Comparison of ENCODE assay signal across 23 mouse cellular contexts in the genomic region with DNA sequence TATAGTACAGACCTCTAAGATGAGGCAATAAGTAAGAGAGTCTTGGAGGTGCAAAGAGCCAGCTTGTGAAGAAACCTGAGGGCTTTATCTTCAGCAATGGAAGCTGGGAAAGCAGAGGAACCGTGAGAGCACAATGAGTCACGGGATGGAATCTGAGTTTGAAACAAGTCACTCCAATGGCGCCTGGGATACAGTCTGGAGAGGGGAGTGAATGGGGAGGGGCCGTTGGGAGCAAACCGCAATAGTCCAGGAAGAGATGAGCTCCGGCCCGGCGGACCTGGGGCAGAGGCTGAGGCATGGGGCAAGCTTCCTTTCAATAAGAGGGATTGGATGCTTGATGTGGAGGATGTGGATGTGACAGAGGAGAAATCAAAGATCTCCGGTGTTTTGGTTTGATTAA. TPM values are rescaled to one million over a fixed set of nuclear protein-coding genes. Genes with fewer than 3 reads are reported as not detected.
A peak's percentile ranks its signal among the peaks of the same experiment; 100 is the strongest.
DNase-seq lines count a peak whose midpoint lies in the region; ATAC-seq and TF ChIP-seq lines count a peak whose summit lies in the region.
"Had no signal": no experiment of that assay in that cellular context is flagged by ENCODE, and none has a peak within 500 bp of the region (broad histone marks: within the 10 kb centered on the region; RNA-seq: fewer than 3 reads in every experiment).

No protein-coding gene starts in this region.

- peak overlapping the region; percentile 78; the same call in 1 of the 2 replicates for H3K4me2 ChIP-seq in hindbrain, postnatal 0 days (ENCODE audit: low read depth, low read length)
- H3K4me2 ChIP-seq in hindbrain, embryonic 12.5 days (replicated peaks), result no peak overlapping the region
- no peak overlapping the region for H3K4me2 ChIP-seq in kidney, embryonic 16.5 days (replicated peaks; ENCODE audit: low read depth, low read length)
- H3K4me2 ChIP-seq in intestine, embryonic 16.5 days (ENCODE audit: low read depth, low read length), result no peak overlapping the region
- H3K4me2 ChIP-seq: embryonic facial prominence, embryonic 15.5 days; forebrain, embryonic 15.5 days; heart, embryonic 12.5 days; limb, embryonic 13.5 days; liver, embryonic 13.5 days; lung, embryonic 14.5 days; midbrain, embryonic 13.5 days had no signal

- no peaks in the 10 kb centered on the region for H3K27me3 ChIP-seq in hindbrain, postnatal 0 days (ENCODE audit: insufficient read depth, low read length)
- peaks cover 4% of the 10 kb centered on the region for H3K27me3 ChIP-seq in hindbrain, embryonic 12.5 days
- peaks cover 10% of the 10 kb centered on the region; the same call in 1 of the 2 replicates for H3K27me3 ChIP-seq in kidney, embryonic 16.5 days (ENCODE audit: insufficient read depth, low read length)
- H3K27me3 ChIP-seq in intestine, embryonic 16.5 days (replicated peaks; ENCODE audit: control insufficient read depth, insufficient read depth, low read length), result 0 out of 2 replicates have a peak, but pooled peaks cover 4% of the 10 kb centered on the region
- H3K27me3 ChIP-seq: forebrain, embryonic 15.5 days; heart, embryonic 12.5 days had no signal

- WGBS in hindbrain, postnatal 0 days, result 76% methylated on average over 9 of the region's 9 CpGs
- 74% methylated on average over 9 of the region's 9 CpGs for WGBS in hindbrain, embryonic 12.5 days
- 78% methylated on average over 9 of the region's 9 CpGs for WGBS in kidney, embryonic 16.5 days
- 78% methylated on average over 9 of the region's 9 CpGs for WGBS in intestine, embryonic 16.5 days

- H3K27ac ChIP-seq in hindbrain, postnatal 0 days, result no peak overlapping the region
- H3K27ac ChIP-seq in hindbrain, embryonic 12.5 days, result no peak overlapping the region
- H3K27ac ChIP-seq in kidney, embryonic 16.5 days (ENCODE audit: low read length), result no peak overlapping the region
- peak overlapping the region; percentile 53; the same call in 1 of the 2 replicates for H3K27ac ChIP-seq in cortical plate, adult 2 months (ENCODE audit: insufficient read depth, low read length)
- H3K27ac ChIP-seq in intestine, embryonic 16.5 days (ENCODE audit: low read length), result no peak overlapping the region
- H3K27ac ChIP-seq: embryonic facial prominence, embryonic 15.5 days; forebrain, embryonic 15.5 days; limb, embryonic 13.5 days; liver, embryonic 13.5 days; midbrain, embryonic 13.5 days had no signal

- no peak for TF ChIP-seq CTCF in hindbrain, postnatal 0 days (IDR thresholded peaks at IDR 0.05; ENCODE audit: low read depth)
- TF ChIP-seq CTCF in cortical plate, adult 2 months (IDR thresholded peaks at IDR 0.05; ENCODE audit: extremely low read depth, insufficient read depth, low read length), result no peak

- no peaks in the 10 kb centered on the region for H3K36me3 ChIP-seq in hindbrain, postnatal 0 days (ENCODE audit: insufficient read depth, low read length)
- H3K36me3 ChIP-seq in hindbrain, embryonic 12.5 days, result no peaks in the 10 kb centered on the region
- H3K36me3 ChIP-seq in kidney, embryonic 16.5 days (ENCODE audit: insufficient read depth, low read length), result no peaks in the 10 kb centered on the region
- H3K36me3 ChIP-seq in intestine, embryonic 16.5 days (ENCODE audit: control insufficient read depth, insufficient read depth, low read length), result no peaks in the 10 kb centered on the region
- H3K36me3 ChIP-seq: embryonic facial prominence, embryonic 15.5 days; forebrain, embryonic 15.5 days; G1E; heart, embryonic 12.5 days; limb, embryonic 13.5 days; liver, embryonic 13.5 days; midbrain, embryonic 13.5 days had no signal

- no peak for TF ChIP-seq POLR2A in cortical plate, adult 2 months (IDR thresholded peaks at IDR 0.05; ENCODE audit: extremely low read depth, insufficient read depth, low read length)

- no peak overlapping the region for H3K4me3 ChIP-seq in hindbrain, postnatal 0 days (ENCODE audit: low read length)
- H3K4me3 ChIP-seq in hindbrain, embryonic 12.5 days, result no peak overlapping the region
- H3K4me3 ChIP-seq in kidney, embryonic 16.5 days (ENCODE audit: low read length), result no peak overlapping the region
- H3K4me3 ChIP-seq in cortical plate, adult 2 months (ENCODE audit: insufficient read depth, low read length), result peak overlapping the region; percentile 14; the same call in 1 of the 2 replicates
- H3K4me3 ChIP-seq in intestine, embryonic 16.5 days (ENCODE audit: low read length), result no peak overlapping the region
- H3K4me3 ChIP-seq: embryonic facial prominence, embryonic 15.5 days; forebrain, embryonic 15.5 days; heart, embryonic 12.5 days; limb, embryonic 13.5 days; liver, embryonic 13.5 days; midbrain, embryonic 13.5 days had no signal

- H3K9ac ChIP-seq in hindbrain, postnatal 0 days (replicated peaks; ENCODE audit: low read length), result no peak overlapping the region
- no peak overlapping the region for H3K9ac ChIP-seq in hindbrain, embryonic 12.5 days
- no peak overlapping the region for H3K9ac ChIP-seq in kidney, embryonic 16.5 days (replicated peaks; ENCODE audit: low read length)
- no peak overlapping the region for H3K9ac ChIP-seq in intestine, embryonic 16.5 days (ENCODE audit: low read depth, low read length)
- H3K9ac ChIP-seq: embryonic facial prominence, embryonic 15.5 days; forebrain, embryonic 15.5 days; heart, embryonic 12.5 days; limb, embryonic 13.5 days; liver, embryonic 13.5 days; lung, embryonic 14.5 days; midbrain, embryonic 13.5 days had no signal

- H3K4me1 ChIP-seq in hindbrain, postnatal 0 days (ENCODE audit: insufficient read depth, low read length), result no peaks in the 10 kb centered on the region
- peaks cover 5% of the 10 kb centered on the region; the same call in 1 of the 2 replicates for H3K4me1 ChIP-seq in hindbrain, embryonic 12.5 days
- H3K4me1 ChIP-seq in kidney, embryonic 16.5 days (ENCODE audit: insufficient read depth, low read length), result no peaks in the 10 kb centered on the region
- peaks cover 1% of the 10 kb centered on the region; the same call in 1 of the 2 replicates for H3K4me1 ChIP-seq in cortical plate, adult 2 months (ENCODE audit: control insufficient read depth, insufficient read depth, low read length)
- peaks cover 9% of the 10 kb centered on the region for H3K4me1 ChIP-seq in intestine, embryonic 16.5 days (ENCODE audit: control insufficient read depth, insufficient read depth, low read length)
- H3K4me1 ChIP-seq: midbrain, embryonic 13.5 days had no signal

- DNase-seq in hindbrain, postnatal 0 days (ENCODE audit: low spot score), result no peak
- DNase-seq in kidney, postnatal 25 days, result peak; percentile 34 to 68
- peak; percentile 25 for DNase-seq in 3T3-L1 (ENCODE audit: low read depth, low spot score)
- DNase-seq: adrenal gland, postnatal 36 days; cerebellum, adult 9-10 months; heart, postnatal 14 days; liver, embryonic 13.5 days; lung, embryonic 14.5 days had no signal

- no peak for ATAC-seq in hindbrain, postnatal 0 days
- no peak for ATAC-seq in hindbrain, embryonic 12.5 days (ENCODE audit: low FRiP score)
- no peak for ATAC-seq in kidney, embryonic 16.5 days (ENCODE audit: low FRiP score, low TSS enrichment)
- ATAC-seq in intestine, embryonic 16.5 days, result no peak
- ATAC-seq in activated CD4-positive, CD25-positive, alpha-beta regulatory T cell, adult 4 months, result no peak
- ATAC-seq: forebrain, embryonic 15.5 days; midbrain, embryonic 13.5 days had no signal

- H3K9me3 ChIP-seq in hindbrain, postnatal 0 days (ENCODE audit: low read length), result no peaks in the 10 kb centered on the region
- H3K9me3 ChIP-seq in hindbrain, embryonic 12.5 days (replicated peaks), result no peaks in the 10 kb centered on the region
- H3K9me3 ChIP-seq in kidney, embryonic 16.5 days (ENCODE audit: low read length), result no peaks in the 10 kb centered on the region
- H3K9me3 ChIP-seq in intestine, embryonic 16.5 days (ENCODE audit: control insufficient read depth, low read length), result no peaks in the 10 kb centered on the region
- H3K9me3 ChIP-seq: embryonic facial prominence, embryonic 15.5 days; forebrain, embryonic 15.5 days; G1E; heart, embryonic 12.5 days; limb, embryonic 13.5 days; liver, embryonic 13.5 days; megakaryocyte, embryonic 14.5 days; midbrain, embryonic 13.5 days had no signal

RNA-seq across cellular contexts. Expression of a gene that starts 2.3 kb away (rescaled TPM):
- total RNA-seq in hindbrain, postnatal 0 days (2014; rRNA removed), result 42.7 and 44.0 TPM in 2 replicates
- polyA plus RNA-seq in hindbrain, postnatal 0 days (2015; fragmentation: Nextera tagmentation; extraction: Ambion mirVana), result 72.9 and 78.1 TPM in 2 replicates
- 18.1 and 21.4 TPM in 2 replicates for polyA plus RNA-seq in hindbrain, embryonic 12.5 days (2016; fragmentation: Nextera tagmentation; extraction: Ambion mirVana)
- 83.1 and 98.7 TPM in 2 replicates for polyA plus RNA-seq in kidney, embryonic 16.5 days (2015; fragmentation: Nextera tagmentation; extraction: Ambion mirVana)
- polyA plus RNA-seq in cortical plate, adult 2 months (2012; rRNA removed), result 118 and 140 TPM in 2 replicates
- polyA plus RNA-seq in intestine, embryonic 16.5 days (2015; fragmentation: Nextera tagmentation; extraction: Ambion mirVana), result 22.3 and 22.8 TPM in 2 replicates
- under 1 TPM; 0.28 to 0.57 TPM for polyA plus RNA-seq in activated CD4-positive, CD25-positive, alpha-beta regulatory T cell, adult 4 months (2017; shearing (Covaris generic))
- total RNA-seq: G1E had no signal
- polyA plus RNA-seq: G1E had no signal

RNA-seq across cellular contexts. Expression of a gene that starts 28.0 kb away (rescaled TPM):
- not detected in 2 replicates for total RNA-seq in hindbrain, postnatal 0 days (2014; rRNA removed)
- polyA plus RNA-seq in hindbrain, postnatal 0 days (2015; fragmentation: Nextera tagmentation; extraction: Ambion mirVana), result 0.66 and 1.3 TPM in 2 replicates
- 0.34 and 0.84 TPM in 2 replicates for polyA plus RNA-seq in hindbrain, embryonic 12.5 days (2016; fragmentation: Nextera tagmentation; extraction: Ambion mirVana)
- not detected in 2 replicates for polyA plus RNA-seq in kidney, embryonic 16.5 days (2015; fragmentation: Nextera tagmentation; extraction: Ambion mirVana)
- polyA plus RNA-seq in cortical plate, adult 2 months (2012; rRNA removed), result 0.51 and 0.75 TPM in 2 replicates
- polyA plus RNA-seq in intestine, embryonic 16.5 days (2015; fragmentation: Nextera tagmentation; extraction: Ambion mirVana), result 8.7 and 10.1 TPM in 2 replicates
- polyA plus RNA-seq in activated CD4-positive, CD25-positive, alpha-beta regulatory T cell, adult 4 months (2017; shearing (Covaris generic)), result under 1 TPM in 1 of 2 experiments, not detected in 1; 0.73 TPM
- total RNA-seq: G1E; left cerebral cortex, postnatal 25 days; monocyte, adult 5-6 weeks had no signal
- polyA plus RNA-seq: forebrain, embryonic 15.5 days; G1E; heart, embryonic 12.5 days; hindbrain, embryonic 11.5 days; lung, embryonic 14.5 days; midbrain, embryonic 13.5 days had no signal

Comparison
In these comparisons a context has a peak if more than half of its experiments do, and no peak if none do; other contexts are left out.
1. RNA of a gene that starts 2.3 kb away (polyA plus RNA-seq): 118 to 140 TPM in cortical plate, adult 2 months, 83.1 to 98.7 TPM in kidney, embryonic 16.5 days, 72.9 to 78.1 TPM in hindbrain, postnatal 0 days, 22.3 to 22.8 TPM in intestine, embryonic 16.5 days and 18.1 to 21.4 TPM in hindbrain, embryonic 12.5 days; 0.28 to 0.57 TPM in activated CD4-positive, CD25-positive, alpha-beta regulatory T cell, adult 4 months; every median in the first group is over 10 times any median in the second.